Mouse (Mus musculus): Measurements from ENCODE around the gene Map4k3. TPM values are rescaled to one million over a fixed set of nuclear protein-coding genes. Genes with fewer than 3 reads are reported as not detected.

Map4k3 gene
- 38.5 TPM for polyA plus RNA-seq (2014; fragmentation: Illumina TruSeq; extraction: RNeasy Lipid Tissue Mini Kit (QIAGEN cat#74804); ENCODE audit: low read depth, low replicate concordance)

GRCm38 (mm10) chr17:80728062-80728858 is at the start of gene Map4k3:
TSS of gene Map4k3 (minus strand) at chr17:80728485.

GRCm38 (mm10) chr17:80577639-80578038 is 150.6 kb downstream of the Map4k3 start, which contains the start of gene Cdkl4:
TSS of gene Cdkl4 (minus strand) at chr17:80577813.

Other genes starting within 250 kb of the Map4k3 start
- 9.6 TPM for gene Sos1, start 248.0 kb downstream of the Map4k3 start, polyA plus RNA-seq (2014; fragmentation: Illumina TruSeq; extraction: RNeasy Lipid Tissue Mini Kit (QIAGEN cat#74804); ENCODE audit: low read depth, low replicate concordance)
- gene Cdkl4, start 150.7 kb downstream of the Map4k3 start, polyA plus RNA-seq (2014; fragmentation: Illumina TruSeq; extraction: RNeasy Lipid Tissue Mini Kit (QIAGEN cat#74804); ENCODE audit: low read depth, low replicate concordance): 3.7 TPM
- gene Tmem178, start 216.1 kb upstream of the Map4k3 start, polyA plus RNA-seq (2014; fragmentation: Illumina TruSeq; extraction: RNeasy Lipid Tissue Mini Kit (QIAGEN cat#74804); ENCODE audit: low read depth, low replicate concordance): 0.60 TPM